Mouse (Mus musculus) fat pad, adult 2 months (tissue): ENCODE results near the gene Themis.

Experiments used
- DNase-seq: peaks from one replicate; pipeline ENCODE4 v3.0.0-alpha.2; 2011; ENCODE audit warnings: low read depth, low spot score; ENCODE audit errors: extremely low read depth

Themis gene

GRCm38 (mm10) chr10:28799469-28799868 lies 131.3 kb downstream of the Themis start:
- DNase-seq, result no peak

GRCm38 (mm10) chr10:28805160-28805559 lies 137.0 kb downstream of the Themis start:
- DNase-seq, result no peak

- DNase-seq, result no peak
Measured at GRCm38 (mm10) chr10:28811928-28812570, 143.9 kb downstream of the Themis start.

GRCm38 (mm10) chr10:28812571-28812936 lies 144.4 kb downstream of the Themis start:
- no peak for DNase-seq

GRCm38 (mm10) chr10:28816160-28816559 lies 148.0 kb downstream of the Themis start:
- no peak for DNase-seq

GRCm38 (mm10) chr10:28822320-28822719 lies 154.2 kb downstream of the Themis start:
- no peak for DNase-seq

- DNase-seq, result no peak
Measured at GRCm38 (mm10) chr10:28842605-28843004, 174.4 kb downstream of the Themis start.

GRCm38 (mm10) chr10:28843755-28844717 lies 175.9 kb downstream of the Themis start:
- peak; percentile 7 for DNase-seq

- DNase-seq, result no peak
Measured at GRCm38 (mm10) chr10:28856154-28856553, 188.0 kb downstream of the Themis start.

GRCm38 (mm10) chr10:28870580-28871354 lies 202.6 kb downstream of the Themis start:
- DNase-seq, result no peak

GRCm38 (mm10) chr10:28874605-28875004 lies 206.4 kb downstream of the Themis start:
- DNase-seq, result no peak

GRCm38 (mm10) chr10:28887643-28888042 lies 219.5 kb downstream of the Themis start:
- no peak for DNase-seq

- DNase-seq, result no peak
Measured at GRCm38 (mm10) chr10:28890886-28891285, 222.7 kb downstream of the Themis start.

GRCm38 (mm10) chr10:28898351-28898750 lies 230.2 kb downstream of the Themis start:
- DNase-seq, result no peak
